Comparison of ENCODE assay signal across 21 mouse cellular contexts in the genomic region with DNA sequence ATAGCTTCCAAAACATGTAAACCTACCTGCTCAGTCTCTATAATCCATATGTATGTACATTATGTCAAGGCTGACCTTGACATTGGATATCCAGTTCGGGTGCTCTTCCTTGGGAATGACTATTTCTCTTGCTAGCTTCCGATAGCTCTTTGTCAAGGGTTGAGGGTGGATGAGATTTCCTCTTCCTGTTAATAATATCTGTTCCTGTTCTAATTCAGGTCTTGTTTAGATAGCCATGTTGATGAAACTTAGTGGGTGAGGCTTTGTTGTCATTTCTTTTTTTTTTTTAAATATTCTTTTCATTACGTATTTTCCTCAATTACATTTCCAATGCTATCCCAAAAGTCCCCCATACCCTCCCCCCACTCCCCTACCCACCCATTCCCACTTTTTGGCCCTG. TPM values are rescaled to one million over a fixed set of nuclear protein-coding genes. Genes with fewer than 3 reads are reported as not detected.
A peak's percentile ranks its signal among the peaks of the same experiment; 100 is the strongest.
DNase-seq lines count a peak whose midpoint lies in the region; ATAC-seq and TF ChIP-seq lines count a peak whose summit lies in the region.
"Had no signal": no experiment of that assay in that cellular context is flagged by ENCODE, and none has a peak within 500 bp of the region (broad histone marks: within the 10 kb centered on the region; RNA-seq: fewer than 3 reads in every experiment).

No protein-coding gene starts in this region.

- H3K27me3 ChIP-seq in liver, postnatal 0 days (ENCODE audit: insufficient read depth, low read length): no peaks in the 10 kb centered on the region
- H3K27me3 ChIP-seq in liver, embryonic 12.5 days (replicated peaks): no peaks in the 10 kb centered on the region
- H3K27me3 ChIP-seq in thymus, adult 2 months (ENCODE audit: control insufficient read depth, insufficient read depth, low read length): no peaks in the 10 kb centered on the region
- no peaks in the 10 kb centered on the region for H3K27me3 ChIP-seq in forebrain, embryonic 11.5 days (ENCODE audit: control insufficient read depth, insufficient read depth, low read length)
- H3K27me3 ChIP-seq: embryonic facial prominence, embryonic 12.5 days; forebrain, embryonic 12.5 days had no signal

- no peak for ATAC-seq in liver, postnatal 0 days
- no peak for ATAC-seq in liver, embryonic 12.5 days
- ATAC-seq in forebrain, embryonic 11.5 days (replicated peaks; ENCODE audit: low FRiP score): no peak
- ATAC-seq: forebrain, embryonic 14.5 days; forebrain, embryonic 16.5 days had no signal

- H3K4me2 ChIP-seq in liver, postnatal 0 days (ENCODE audit: low read depth, low read length): no peak overlapping the region
- H3K4me2 ChIP-seq in liver, embryonic 12.5 days: no peak overlapping the region
- H3K4me2 ChIP-seq in forebrain, embryonic 11.5 days (ENCODE audit: low read depth, low read length, severe bottlenecking): no peak overlapping the region
- H3K4me2 ChIP-seq: embryonic facial prominence, embryonic 12.5 days; forebrain, embryonic 12.5 days had no signal

- no peak for TF ChIP-seq POLR2A in thymus, adult 2 months (IDR thresholded peaks at IDR 0.05; ENCODE audit: control insufficient read depth, extremely low read depth, insufficient read depth, low read length, poor library complexity)

- TF ChIP-seq EP300 in liver, postnatal 0 days (IDR thresholded peaks at IDR 0.05; ENCODE audit: low read depth): no peak

- H3K27ac ChIP-seq in liver, postnatal 0 days (ENCODE audit: low read depth): 0 out of 2 replicates have a peak overlapping the region, but pooled peaks have one; percentile 12
- no peak overlapping the region for H3K27ac ChIP-seq in liver, embryonic 12.5 days
- peak overlapping the region; percentile 45; the same call in 1 of the 2 replicates for H3K27ac ChIP-seq in thymus, adult 2 months (ENCODE audit: control insufficient read depth, insufficient read depth, low read length)
- H3K27ac ChIP-seq in macrophage: peak overlapping the region; percentile 96
- H3K27ac ChIP-seq in forebrain, embryonic 11.5 days (ENCODE audit: low read depth, low read length): no peak overlapping the region
- H3K27ac ChIP-seq: embryonic facial prominence, embryonic 10.5 days; embryonic facial prominence, embryonic 12.5 days; forebrain, embryonic 12.5 days had no signal

- H3K79me2 ChIP-seq in macrophage (ENCODE audit: inconsistent target): peaks cover 23% of the 10 kb centered on the region

- WGBS in liver, postnatal 0 days (ENCODE audit: insufficient replicate concordance): 86% methylated on average over 3 of the region's 3 CpGs
- WGBS in liver, embryonic 12.5 days (ENCODE audit: insufficient replicate concordance): 80% methylated on average over 3 of the region's 3 CpGs
- 97% methylated on average over 3 of the region's 3 CpGs for WGBS in thymus, adult 2 months
- 80% methylated on average over 2 of the region's 3 CpGs for WGBS in macrophage (ENCODE audit: missing documents)
- 86% methylated on average over 3 of the region's 3 CpGs for WGBS in forebrain, embryonic 11.5 days

- TF ChIP-seq CTCF in liver, postnatal 0 days (IDR thresholded peaks at IDR 0.05; ENCODE audit: low read depth): no peak
- no peak for TF ChIP-seq CTCF in thymus, adult 2 months (IDR thresholded peaks at IDR 0.05; ENCODE audit: borderline replicate concordance, control insufficient read depth, extremely low read depth, insufficient read depth, low read length, poor library complexity)

- H3K4me1 ChIP-seq in liver, postnatal 0 days (ENCODE audit: insufficient read depth): peaks cover 9% of the 10 kb centered on the region; the same call in 1 of the 2 replicates
- peaks cover 21% of the 10 kb centered on the region for H3K4me1 ChIP-seq in liver, embryonic 12.5 days
- peaks cover 8% of the 10 kb centered on the region for H3K4me1 ChIP-seq in thymus, adult 2 months (replicated peaks; ENCODE audit: control insufficient read depth, insufficient read depth, low read length)
- H3K4me1 ChIP-seq in forebrain, embryonic 11.5 days (replicated peaks; ENCODE audit: control insufficient read depth, insufficient read depth, low read length): no peaks in the 10 kb centered on the region

- no peak overlapping the region for H3K9ac ChIP-seq in liver, postnatal 0 days (replicated peaks)
- no peak overlapping the region for H3K9ac ChIP-seq in liver, embryonic 12.5 days
- H3K9ac ChIP-seq in forebrain, embryonic 11.5 days (ENCODE audit: low read length): no peak overlapping the region
- H3K9ac ChIP-seq: embryonic facial prominence, embryonic 12.5 days; forebrain, embryonic 12.5 days had no signal

- no peak overlapping the region for H3K4me3 ChIP-seq in liver, postnatal 0 days (ENCODE audit: low read depth, low read length)
- no peak overlapping the region for H3K4me3 ChIP-seq in liver, embryonic 12.5 days
- H3K4me3 ChIP-seq in thymus, adult 2 months (ENCODE audit: control insufficient read depth, insufficient read depth, low read length): no peak overlapping the region
- no peak overlapping the region for H3K4me3 ChIP-seq in macrophage (ENCODE audit: inconsistent target)
- H3K4me3 ChIP-seq in forebrain, embryonic 11.5 days (ENCODE audit: low read depth, low read length): no peak overlapping the region
- H3K4me3 ChIP-seq: embryonic facial prominence, embryonic 10.5 days; embryonic facial prominence, embryonic 12.5 days; forebrain, embryonic 12.5 days had no signal

- no peak for DNase-seq in liver, postnatal 0 days
- peak; percentile 33 for DNase-seq in lung, postnatal 36 days
- DNase-seq in lung, adult 18-20 months: no peak
- DNase-seq in thymus, adult 2 months: no peak
- no peak for DNase-seq in thymus, postnatal 36 days
- DNase-seq in forebrain, embryonic 11.5 days (ENCODE audit: low spot score): no peak
- DNase-seq: adrenal gland, adult 2 months; adrenal gland, postnatal 10 days; adrenal gland, postnatal 25 days; cerebellum, adult 11-12 months; cerebellum, adult 2 months; cerebellum, adult 9-10 months; cerebellum, postnatal 10 days; cerebellum, postnatal 25 days had no signal

- H3K36me3 ChIP-seq in liver, postnatal 0 days (replicated peaks; ENCODE audit: insufficient read depth, low read length): no peaks in the 10 kb centered on the region
- H3K36me3 ChIP-seq in liver, embryonic 12.5 days: no peaks in the 10 kb centered on the region
- no peaks in the 10 kb centered on the region for H3K36me3 ChIP-seq in thymus, adult 2 months (ENCODE audit: control insufficient read depth, insufficient read depth, low read length)
- no peaks in the 10 kb centered on the region for H3K36me3 ChIP-seq in macrophage (ENCODE audit: inconsistent target)
- no peaks in the 10 kb centered on the region for H3K36me3 ChIP-seq in forebrain, embryonic 11.5 days (ENCODE audit: control insufficient read depth, insufficient read depth, low read length)
- H3K36me3 ChIP-seq: embryonic facial prominence, embryonic 10.5 days; embryonic facial prominence, embryonic 12.5 days; forebrain, embryonic 12.5 days had no signal

- H3K9me3 ChIP-seq in liver, postnatal 0 days (ENCODE audit: low read length): no peaks in the 10 kb centered on the region
- no peaks in the 10 kb centered on the region for H3K9me3 ChIP-seq in liver, embryonic 12.5 days (replicated peaks)
- no peaks in the 10 kb centered on the region for H3K9me3 ChIP-seq in forebrain, embryonic 11.5 days (ENCODE audit: control insufficient read depth, low read length)
- H3K9me3 ChIP-seq: embryonic facial prominence, embryonic 10.5 days; embryonic facial prominence, embryonic 12.5 days; forebrain, embryonic 12.5 days had no signal

RNA-seq across cellular contexts. Expression of a gene that starts 2.1 kb away (rescaled TPM):
- polyA plus RNA-seq in liver, postnatal 0 days (2015; fragmentation: Nextera tagmentation; extraction: Ambion mirVana): 15.9 and 16.2 TPM in 2 replicates
- 21.0 and 21.3 TPM in 2 replicates for polyA plus RNA-seq in liver, embryonic 12.5 days (2016; fragmentation: Nextera tagmentation; extraction: Ambion mirVana)
- polyA plus RNA-seq in thymus, adult 2 months (2012; rRNA removed): 138 and 148 TPM in 2 replicates
- total RNA-seq in macrophage (2018; cell fraction: chromatin; rRNA removed): 100 to 1,000 TPM; 117 to 683 (median 226) TPM
- total RNA-seq in macrophage (2018; cell fraction: cytosol; rRNA removed): 100 to 1,000 TPM; 113 to 270 (median 156) TPM
- 100 to 1,000 TPM; 146 to 571 (median 198) TPM for total RNA-seq in macrophage (2018; cell fraction: nucleus; rRNA removed)
- polyA plus RNA-seq in macrophage (2018): 113 to 184 TPM (median 141 TPM) in 3 replicates
- 38.9 and 47.9 TPM in 2 replicates for polyA plus RNA-seq in forebrain, embryonic 11.5 days (2014; fragmentation: Nextera tagmentation; extraction: Ambion mirVana)

RNA-seq across cellular contexts. Expression of a gene that starts 25.8 kb away (rescaled TPM):
- 38.3 and 41.5 TPM in 2 replicates for polyA plus RNA-seq in liver, postnatal 0 days (2015; fragmentation: Nextera tagmentation; extraction: Ambion mirVana)
- polyA plus RNA-seq in liver, embryonic 12.5 days (2016; fragmentation: Nextera tagmentation; extraction: Ambion mirVana): 18.3 and 18.6 TPM in 2 replicates
- 8.8 and 11.5 TPM in 2 replicates for polyA plus RNA-seq in thymus, adult 2 months (2012; rRNA removed)
- 100 to 1,000 TPM in 4 of 26 experiments, 10 to 100 TPM in 22; 15.5 to 125 (median 53.1) TPM for total RNA-seq in macrophage (2018; cell fraction: chromatin; rRNA removed)
- total RNA-seq in macrophage (2018; cell fraction: cytosol; rRNA removed): 10 to 100 TPM; 22.4 to 70.2 (median 40.5) TPM
- total RNA-seq in macrophage (2018; cell fraction: nucleus; rRNA removed): 100 to 1,000 TPM in 1 of 26 experiments, 10 to 100 TPM in 25; 24.2 to 106 (median 38.9) TPM
- 36.8 to 57.0 TPM (median 42.8 TPM) in 3 replicates for polyA plus RNA-seq in macrophage (2018)
- 40.6 and 40.7 TPM in 2 replicates for polyA plus RNA-seq in forebrain, embryonic 11.5 days (2014; fragmentation: Nextera tagmentation; extraction: Ambion mirVana)

Comparison
In these comparisons a context has a peak if more than half of its experiments do, and no peak if none do; other contexts are left out.
1. H3K27ac ChIP-seq: peak in liver, postnatal 0 days (single experiment), thymus, adult 2 months (single experiment) and macrophage (single experiment); none in liver, embryonic 12.5 days (single experiment) and forebrain, embryonic 11.5 days (single experiment).